Mouse (Mus musculus): ENCODE measurements around the gene Tns1. TPM values are rescaled to one million over a fixed set of nuclear protein-coding genes. Genes with fewer than 3 reads are reported as not detected.

Tns1 gene
- polyA plus RNA-seq, 1 experiment = 118 TPM

DNA sequence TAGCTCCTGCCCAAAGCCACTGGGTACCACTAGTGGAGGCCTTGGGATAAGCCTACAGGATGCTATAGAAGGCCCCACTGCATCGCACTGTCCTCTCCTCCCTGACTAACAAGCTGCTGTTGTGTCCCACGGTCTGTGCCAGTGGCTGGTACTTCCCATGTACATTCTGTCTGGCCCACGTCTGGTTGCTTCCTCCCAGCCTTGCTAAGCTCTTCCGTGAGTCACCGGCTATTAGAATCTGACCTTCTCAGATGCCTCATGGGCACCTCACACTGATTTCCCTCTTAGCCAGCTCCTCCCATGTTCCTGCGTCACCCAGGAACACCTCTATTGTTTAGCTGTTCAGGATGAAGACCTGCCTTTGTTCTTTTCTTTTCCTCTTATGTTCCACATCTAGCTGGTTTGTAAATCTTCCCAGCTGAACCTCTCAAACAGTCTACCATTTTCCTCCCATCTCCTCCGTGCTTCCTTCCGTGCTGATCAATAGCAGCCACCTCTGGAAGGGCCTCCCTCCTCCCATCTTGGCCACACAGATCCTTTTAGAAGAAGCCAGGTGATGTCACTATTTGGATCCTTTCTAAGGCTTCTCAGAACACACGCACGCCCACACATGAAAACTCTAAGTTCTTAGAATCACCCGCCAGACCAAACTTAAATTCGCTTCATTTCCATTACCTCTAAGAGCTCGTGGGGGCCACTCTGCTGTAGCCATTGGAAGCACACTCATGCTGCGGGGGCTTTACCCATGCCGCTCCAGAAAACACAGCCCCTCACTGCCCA lies 176.5 kb downstream of the Tns1 start:
- H3K27me3 ChIP-seq (ENCODE audit: control insufficient read depth, insufficient read depth, insufficient read length) = no peaks in the 10 kb centered on the region
- H3K4me3 ChIP-seq (ENCODE audit: insufficient read depth, poor library complexity, severe bottlenecking) = no peak overlapping the region
- H3ac ChIP-seq (ENCODE audit: control insufficient read depth, insufficient read length, low read depth) = peak overlapping the region; percentile 4
- no peak for TF ChIP-seq MAX (IDR thresholded peaks at IDR 0.05)
- TF ChIP-seq CEBPB (IDR thresholded peaks at IDR 0.05; ENCODE audit: low read depth) = no peak
- no peak for TF ChIP-seq MYOG (IDR thresholded peaks at IDR 0.05; ENCODE audit: control insufficient read depth, extremely low read depth, insufficient read length)
- no peak for TF ChIP-seq FOSL1 (IDR thresholded peaks at IDR 0.05; ENCODE audit: insufficient read depth, low read length, poor library complexity, severe bottlenecking)
- TF ChIP-seq MYOD1 (IDR thresholded peaks at IDR 0.05; ENCODE audit: control insufficient read depth, insufficient read length, low read depth) = no peak
- TF ChIP-seq CTCF (IDR thresholded peaks at IDR 0.05; ENCODE audit: control insufficient read depth, insufficient read depth, insufficient read length) = no peak
- no peak for TF ChIP-seq USF1 (IDR thresholded peaks at IDR 0.05; ENCODE audit: low read depth)
- peaks cover 24% of the 10 kb centered on the region for H3K79me2 ChIP-seq (ENCODE audit: control insufficient read depth, insufficient read depth)
- H3K36me3 ChIP-seq (ENCODE audit: control insufficient read depth, insufficient read depth) = peaks cover 31% of the 10 kb centered on the region
- peaks cover 7% of the 10 kb centered on the region for H3K79me3 ChIP-seq (ENCODE audit: low read depth)

DNA sequence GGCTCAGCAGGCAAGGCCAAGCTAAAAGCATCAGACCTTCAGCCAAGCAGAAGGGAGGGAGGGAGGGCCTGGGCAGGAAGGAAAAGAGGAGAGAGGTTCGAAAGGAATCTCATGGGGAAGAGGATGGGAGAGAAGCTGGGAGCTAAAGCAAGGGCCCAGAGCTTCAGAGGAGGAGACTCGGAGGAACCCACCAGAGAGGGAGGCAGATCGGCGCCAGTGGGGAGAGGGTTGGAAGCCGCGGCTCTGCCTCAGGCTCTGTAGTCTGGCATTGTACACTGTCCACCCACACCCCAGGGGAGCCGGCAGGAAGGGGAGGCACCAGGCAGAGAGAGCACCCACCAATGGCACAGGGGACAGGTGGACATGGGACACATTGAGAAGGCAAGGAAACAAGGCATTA lies 177.5 kb downstream of the Tns1 start:
- peaks cover 24% of the 10 kb centered on the region for H3K79me2 ChIP-seq (ENCODE audit: control insufficient read depth, insufficient read depth)
- TF ChIP-seq CTCF (IDR thresholded peaks at IDR 0.05; ENCODE audit: control insufficient read depth, insufficient read depth, insufficient read length) (no peak), CEBPB (IDR thresholded peaks at IDR 0.05; ENCODE audit: low read depth) (no peak), MYOD1 (IDR thresholded peaks at IDR 0.05; ENCODE audit: control insufficient read depth, insufficient read length, low read depth) (no peak), MAX (IDR thresholded peaks at IDR 0.05) (no peak), USF1 (IDR thresholded peaks at IDR 0.05; ENCODE audit: low read depth) (no peak), FOSL1 (IDR thresholded peaks at IDR 0.05; ENCODE audit: insufficient read depth, low read length, poor library complexity, severe bottlenecking) (no peak), MYOG (IDR thresholded peaks at IDR 0.05; ENCODE audit: control insufficient read depth, extremely low read depth, insufficient read length) (no peak)
- no peaks in the 10 kb centered on the region for H3K27me3 ChIP-seq (ENCODE audit: control insufficient read depth, insufficient read depth, insufficient read length)
- peaks cover 7% of the 10 kb centered on the region for H3K79me3 ChIP-seq (ENCODE audit: low read depth)
- no peak overlapping the region for H3ac ChIP-seq (ENCODE audit: control insufficient read depth, insufficient read length, low read depth)
- H3K4me3 ChIP-seq (ENCODE audit: insufficient read depth, poor library complexity, severe bottlenecking) = no peak overlapping the region
- H3K36me3 ChIP-seq (ENCODE audit: control insufficient read depth, insufficient read depth) = peaks cover 23% of the 10 kb centered on the region

DNA sequence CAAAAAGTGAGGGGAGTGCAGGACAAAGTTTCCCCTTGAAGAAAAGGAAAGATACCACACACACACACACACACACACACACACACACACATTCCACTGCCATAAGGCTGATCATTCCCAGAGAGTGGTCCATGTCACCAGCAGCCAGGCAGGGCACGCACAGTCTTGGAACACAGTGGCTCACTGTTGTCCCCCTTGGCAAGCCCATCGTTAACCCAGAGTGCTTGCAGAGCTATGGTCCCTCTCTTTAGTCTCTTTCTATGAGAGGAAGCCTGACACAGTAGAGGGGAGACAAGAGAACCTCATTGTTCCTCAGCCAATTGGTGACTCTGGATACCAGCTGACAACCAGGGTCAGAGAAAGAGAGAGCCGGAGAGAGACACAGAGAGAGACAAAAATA lies 179.9 kb downstream of the Tns1 start:
- Histone ChIP-seq H3K4me3 (ENCODE audit: insufficient read depth, poor library complexity, severe bottlenecking) (no peak overlapping the region), H3K79me3 (ENCODE audit: low read depth) (peaks cover 2% of the 10 kb centered on the region), H3K79me2 (ENCODE audit: control insufficient read depth, insufficient read depth) (peaks cover 15% of the 10 kb centered on the region), H3ac (ENCODE audit: control insufficient read depth, insufficient read length, low read depth) (no peak overlapping the region), H3K36me3 (ENCODE audit: control insufficient read depth, insufficient read depth) (peaks cover 23% of the 10 kb centered on the region), H3K27me3 (ENCODE audit: control insufficient read depth, insufficient read depth, insufficient read length) (no peaks in the 10 kb centered on the region)
- TF ChIP-seq USF1 (IDR thresholded peaks at IDR 0.05; ENCODE audit: low read depth) (no peak), CTCF (IDR thresholded peaks at IDR 0.05; ENCODE audit: control insufficient read depth, insufficient read depth, insufficient read length) (no peak), MAX (IDR thresholded peaks at IDR 0.05) (no peak), FOSL1 (IDR thresholded peaks at IDR 0.05; ENCODE audit: insufficient read depth, low read length, poor library complexity, severe bottlenecking) (no peak)

DNA sequence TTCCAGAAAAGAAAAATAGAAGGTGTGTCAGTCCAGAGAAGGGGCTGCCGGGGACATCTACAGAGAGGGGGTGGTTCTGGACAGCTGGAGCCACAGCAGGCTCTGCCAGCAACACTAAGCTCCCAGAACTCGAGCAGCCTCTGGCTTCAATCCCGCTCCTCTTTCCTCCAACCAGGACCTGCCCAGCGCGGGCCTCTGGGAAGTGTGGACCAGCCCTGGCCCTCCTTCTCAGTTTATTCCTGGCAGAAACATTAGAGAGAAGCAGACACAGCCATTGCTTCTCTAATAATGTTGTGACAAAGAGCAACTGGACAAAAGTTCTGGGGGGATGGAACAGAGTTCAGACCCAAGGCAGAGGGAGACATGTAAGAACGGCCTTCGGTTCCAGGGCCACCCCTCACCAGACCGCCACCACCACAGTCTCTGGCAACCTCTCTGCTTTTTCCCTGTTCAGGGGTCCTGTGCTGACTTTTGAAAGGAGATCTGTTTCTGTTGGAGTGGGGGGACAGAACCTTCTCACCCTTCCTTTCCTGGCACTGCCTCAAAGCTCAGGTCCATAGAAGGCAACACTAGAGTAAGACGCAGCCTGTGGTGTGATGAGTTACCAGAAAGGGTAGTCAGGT lies 180.5 kb downstream of the Tns1 start:
- Histone ChIP-seq H3K79me2 (ENCODE audit: control insufficient read depth, insufficient read depth) (peaks cover 15% of the 10 kb centered on the region), H3K36me3 (ENCODE audit: control insufficient read depth, insufficient read depth) (peaks cover 22% of the 10 kb centered on the region), H3ac (ENCODE audit: control insufficient read depth, insufficient read length, low read depth) (no peak overlapping the region), H3K27me3 (ENCODE audit: control insufficient read depth, insufficient read depth, insufficient read length) (no peaks in the 10 kb centered on the region), H3K4me3 (ENCODE audit: insufficient read depth, poor library complexity, severe bottlenecking) (no peak overlapping the region), H3K79me3 (ENCODE audit: low read depth) (peaks cover 2% of the 10 kb centered on the region)
- TF ChIP-seq CTCF (IDR thresholded peaks at IDR 0.05; ENCODE audit: control insufficient read depth, insufficient read depth, insufficient read length) (no peak), USF1 (IDR thresholded peaks at IDR 0.05; ENCODE audit: low read depth) (no peak), FOSL1 (IDR thresholded peaks at IDR 0.05; ENCODE audit: insufficient read depth, low read length, poor library complexity, severe bottlenecking) (no peak), MAX (IDR thresholded peaks at IDR 0.05) (no peak), MYOD1 (IDR thresholded peaks at IDR 0.05; ENCODE audit: control insufficient read depth, insufficient read length, low read depth) (no peak), MYOG (IDR thresholded peaks at IDR 0.05; ENCODE audit: control insufficient read depth, extremely low read depth, insufficient read length) (no peak), CEBPB (IDR thresholded peaks at IDR 0.05; ENCODE audit: low read depth) (no peak)

DNA sequence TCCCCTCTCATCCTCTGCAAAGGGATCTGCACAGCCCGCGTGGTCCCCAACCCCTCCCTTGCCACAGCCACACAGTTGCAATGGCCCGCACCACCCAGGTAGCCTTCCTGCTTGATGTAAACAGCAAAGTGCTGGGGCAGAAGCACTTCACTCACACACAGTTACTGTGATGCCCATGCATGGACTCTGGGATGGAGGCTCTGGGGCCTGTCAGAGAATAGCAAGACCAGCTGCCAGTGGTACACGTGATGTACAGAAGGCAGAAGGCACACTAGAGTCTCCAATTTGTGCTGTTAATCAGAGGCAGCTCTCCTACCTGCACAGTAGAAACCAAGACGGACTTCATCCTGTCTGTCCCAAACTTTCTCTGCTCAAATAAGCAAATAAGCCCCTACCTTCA lies 181.0 kb downstream of the Tns1 start:
- no peak overlapping the region for H3K4me3 ChIP-seq (ENCODE audit: insufficient read depth, poor library complexity, severe bottlenecking)
- no peaks in the 10 kb centered on the region for H3K79me3 ChIP-seq (ENCODE audit: low read depth)
- no peak overlapping the region for H3ac ChIP-seq (ENCODE audit: control insufficient read depth, insufficient read length, low read depth)
- no peaks in the 10 kb centered on the region for H3K27me3 ChIP-seq (ENCODE audit: control insufficient read depth, insufficient read depth, insufficient read length)
- H3K79me2 ChIP-seq (ENCODE audit: control insufficient read depth, insufficient read depth) = peaks cover 15% of the 10 kb centered on the region
- H3K36me3 ChIP-seq (ENCODE audit: control insufficient read depth, insufficient read depth) = peaks cover 28% of the 10 kb centered on the region
- TF ChIP-seq MAX (IDR thresholded peaks at IDR 0.05) (no peak), FOSL1 (IDR thresholded peaks at IDR 0.05; ENCODE audit: insufficient read depth, low read length, poor library complexity, severe bottlenecking) (no peak), CTCF (IDR thresholded peaks at IDR 0.05; ENCODE audit: control insufficient read depth, insufficient read depth, insufficient read length) (no peak), USF1 (IDR thresholded peaks at IDR 0.05; ENCODE audit: low read depth) (no peak), MYOG (IDR thresholded peaks at IDR 0.05; ENCODE audit: control insufficient read depth, extremely low read depth, insufficient read length) (no peak), MYOD1 (IDR thresholded peaks at IDR 0.05; ENCODE audit: control insufficient read depth, insufficient read length, low read depth) (no peak), CEBPB (IDR thresholded peaks at IDR 0.05; ENCODE audit: low read depth) (no peak)

Data from C2C12 (cell line).